Mouse (Mus musculus) adrenal gland, adult 2 months (tissue): ENCODE measurements at regions not wholly inside any gene's neighbourhood (a gene's known extent, or its start where the extent isn't known, plus 50 kb on each side); places are given as distances from the start of the nearest gene placed in this dataset.
"Not testable (repeated sequence)": the region's sequence is repeated elsewhere in the genome, so short reads cannot be mapped to it uniquely, and the experiment has no call there.

ENCODE experiments used
- DNase-seq: peaks from one replicate; pipeline ENCODE4 v3.0.0; 2021

DNA sequence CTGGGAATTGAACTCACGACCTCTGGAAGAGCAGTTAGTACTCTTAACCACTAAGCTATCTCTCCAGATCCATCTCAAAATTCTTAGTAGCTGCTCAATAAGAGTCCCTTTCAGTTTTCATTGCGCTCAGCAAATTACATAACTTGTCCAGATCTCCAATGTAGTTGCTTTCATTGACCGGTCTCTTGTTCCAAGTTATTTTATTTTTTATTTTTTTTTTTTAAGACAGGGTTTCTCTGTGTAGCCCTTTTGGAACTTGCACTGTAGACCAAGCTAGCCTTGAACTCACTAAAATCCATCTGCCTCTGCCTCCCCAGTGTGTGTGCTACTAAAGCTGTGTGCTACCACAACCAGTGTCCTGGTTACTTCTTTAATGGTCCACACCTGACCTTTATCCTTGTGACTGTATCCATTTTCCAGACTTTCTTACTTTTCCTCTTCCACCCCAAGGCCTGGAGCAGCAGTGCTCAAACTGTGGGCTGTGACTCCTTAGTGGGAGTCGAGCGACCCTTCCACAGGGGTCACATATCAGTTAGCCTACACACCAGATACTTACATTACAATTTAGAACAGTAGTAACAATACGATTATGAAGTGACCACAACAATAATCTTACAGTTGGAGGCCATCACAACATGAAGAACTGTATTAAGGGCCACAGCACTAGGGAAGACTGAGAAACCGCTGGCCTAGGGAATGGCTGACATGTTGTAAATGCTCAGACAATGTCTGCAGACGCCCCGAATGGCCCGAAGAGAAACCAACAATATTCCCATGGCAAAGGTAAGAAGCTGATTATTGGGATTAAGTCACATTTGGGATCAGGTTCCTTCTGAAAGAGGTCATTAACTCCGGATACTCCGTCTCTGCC is 97.8 kb upstream of the Cpsf6 start:
- no peak for DNase-seq

DNA sequence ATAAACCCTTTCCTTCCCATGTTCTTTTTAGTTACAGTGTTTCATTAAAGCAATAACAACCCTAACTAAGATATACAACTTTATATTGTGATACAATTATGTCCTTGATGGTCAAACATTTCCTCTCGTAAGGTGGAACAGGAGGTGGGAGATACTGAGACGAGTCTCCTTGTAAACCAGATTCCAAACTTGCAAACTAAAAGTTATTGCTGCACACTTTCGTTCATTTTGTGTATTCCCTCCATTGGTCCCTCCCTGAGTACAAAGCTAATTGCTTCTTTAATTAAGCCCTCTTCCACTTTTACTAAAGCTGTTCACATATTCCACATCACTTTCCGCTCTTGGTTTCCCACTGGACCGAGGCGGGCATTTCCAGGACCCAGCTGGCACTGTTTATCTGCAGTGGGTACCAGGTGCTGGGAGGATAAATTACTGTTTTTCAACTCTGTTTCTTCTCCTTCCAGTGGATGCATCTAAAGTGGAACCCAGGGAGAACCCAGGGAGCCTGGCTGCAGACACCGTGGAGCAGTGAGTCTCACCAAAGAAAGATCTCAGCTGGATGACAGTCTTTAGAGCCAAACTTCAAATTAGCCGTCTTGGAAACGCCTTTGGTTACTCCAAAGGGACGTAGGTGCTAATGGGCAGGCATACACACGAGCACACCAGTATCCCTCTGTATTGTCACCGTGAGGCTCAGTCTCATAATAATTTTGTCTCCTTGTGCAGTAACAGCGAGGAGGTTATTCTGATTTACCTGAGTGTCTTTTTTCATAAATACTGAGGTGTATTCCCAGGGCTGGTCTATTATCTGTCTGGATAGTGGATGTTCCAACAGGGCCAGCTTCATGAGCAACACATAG is 95.5 kb upstream of the Cpsf6 start:
- DNase-seq: no peak

DNA sequence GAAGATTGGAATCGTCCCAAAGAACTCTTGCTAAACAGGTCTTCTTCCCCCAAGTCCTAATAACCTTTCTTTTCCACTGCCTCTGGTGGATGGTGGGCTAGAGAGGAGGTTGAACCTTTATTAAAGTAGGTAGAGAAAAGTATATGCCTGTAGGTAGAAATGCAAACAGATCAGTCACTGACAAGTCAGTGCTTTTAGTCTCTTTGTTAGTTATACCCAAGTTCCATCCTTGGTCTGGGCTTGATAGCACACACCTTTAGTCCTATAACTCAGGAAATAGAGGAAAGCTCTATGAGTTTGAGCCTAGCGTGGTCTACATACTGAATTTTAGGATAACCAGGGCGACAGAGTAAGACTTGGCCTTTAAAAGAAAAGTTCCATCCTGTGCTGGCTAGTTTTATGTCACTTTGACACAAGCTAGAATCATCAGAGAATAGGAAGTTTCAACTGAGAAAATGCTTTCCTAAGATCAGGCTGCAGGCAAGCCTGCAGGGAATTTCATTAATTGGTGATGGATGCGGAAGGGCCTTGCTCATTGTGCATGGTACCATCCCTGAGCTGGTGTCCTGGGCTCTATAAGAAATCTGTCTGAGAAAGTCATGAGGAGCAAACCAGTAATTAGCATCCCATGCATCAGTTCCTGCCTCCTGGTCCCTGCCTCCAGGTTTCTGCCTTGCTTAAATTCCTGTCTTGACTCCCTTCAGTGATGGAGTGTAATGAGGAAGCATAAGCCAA is 94.7 kb upstream of the Cpsf6 start:
- DNase-seq: no peak

DNA sequence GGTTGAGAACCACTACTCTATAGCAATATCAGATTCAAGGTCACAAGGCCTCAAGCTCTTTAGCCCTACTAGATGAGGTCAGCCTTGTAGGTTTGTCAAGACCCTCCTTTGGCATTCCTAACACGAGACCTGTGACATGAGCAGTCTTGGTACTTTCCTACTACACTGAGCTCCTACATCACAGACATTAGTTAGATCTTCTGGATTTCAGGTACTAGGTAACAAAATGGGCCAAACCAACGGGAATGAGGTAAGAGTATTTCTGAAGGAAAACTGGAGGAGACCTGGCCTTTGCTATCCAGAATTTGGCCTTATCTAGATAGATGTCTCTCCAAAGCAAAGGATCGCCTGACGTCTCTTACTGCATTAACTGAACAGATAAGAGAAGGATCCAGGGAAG is 93.7 kb upstream of the Cpsf6 start:
- no peak for DNase-seq

DNA sequence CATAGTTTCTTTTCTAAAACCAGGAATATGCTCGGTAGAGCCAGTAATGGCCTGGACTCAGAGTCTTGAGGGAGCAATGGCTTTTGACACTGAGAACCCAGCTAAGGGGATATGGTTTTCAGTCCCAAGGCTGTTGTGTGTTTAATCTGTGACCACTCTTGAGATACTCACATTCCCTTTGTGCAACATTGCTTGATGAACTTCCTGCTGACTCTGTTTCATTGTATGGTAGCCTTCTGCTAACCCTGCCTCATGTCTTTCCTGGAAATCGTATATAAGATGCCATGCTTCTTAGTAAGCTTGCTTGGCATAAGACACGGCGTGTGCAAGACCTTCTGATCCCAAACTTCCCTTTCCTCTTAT is 92.7 kb upstream of the Cpsf6 start:
- DNase-seq: no peak

DNA sequence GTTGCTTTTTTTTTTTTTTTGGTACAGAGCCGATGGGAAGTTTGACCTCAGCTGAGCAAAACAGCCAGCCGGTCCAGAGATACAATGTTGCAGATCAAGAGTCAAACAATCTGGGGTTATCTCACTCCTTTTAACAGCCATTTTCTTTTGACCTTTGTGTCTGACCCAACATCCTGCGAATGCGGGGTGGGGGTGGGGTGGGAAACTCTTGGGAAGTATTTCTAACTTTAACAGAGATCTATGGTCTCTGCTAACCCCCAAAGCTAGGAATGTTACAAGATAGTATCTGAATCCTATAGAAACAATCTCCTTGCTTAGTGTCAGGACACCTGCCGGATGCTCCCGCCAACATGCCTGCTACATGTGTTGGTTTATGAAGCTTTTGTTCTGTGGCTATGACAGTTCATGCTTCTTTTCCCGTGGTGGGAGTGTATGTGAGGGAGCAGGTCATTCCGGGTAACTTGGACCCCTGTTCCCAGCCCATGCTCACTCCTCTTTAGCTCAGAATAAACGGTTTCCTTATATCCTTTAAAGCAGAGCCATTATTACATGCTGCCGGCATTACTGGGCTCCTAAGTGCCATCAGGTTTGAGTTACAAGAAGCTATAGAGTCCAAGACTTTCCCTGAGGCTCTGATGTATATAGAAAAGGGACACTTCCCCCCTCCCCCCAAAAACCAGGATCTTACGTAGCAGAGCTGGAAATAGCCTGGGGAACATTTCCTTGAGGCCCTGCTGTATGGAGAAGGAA is 92.2 kb upstream of the Cpsf6 start:
- DNase-seq: no peak

DNA sequence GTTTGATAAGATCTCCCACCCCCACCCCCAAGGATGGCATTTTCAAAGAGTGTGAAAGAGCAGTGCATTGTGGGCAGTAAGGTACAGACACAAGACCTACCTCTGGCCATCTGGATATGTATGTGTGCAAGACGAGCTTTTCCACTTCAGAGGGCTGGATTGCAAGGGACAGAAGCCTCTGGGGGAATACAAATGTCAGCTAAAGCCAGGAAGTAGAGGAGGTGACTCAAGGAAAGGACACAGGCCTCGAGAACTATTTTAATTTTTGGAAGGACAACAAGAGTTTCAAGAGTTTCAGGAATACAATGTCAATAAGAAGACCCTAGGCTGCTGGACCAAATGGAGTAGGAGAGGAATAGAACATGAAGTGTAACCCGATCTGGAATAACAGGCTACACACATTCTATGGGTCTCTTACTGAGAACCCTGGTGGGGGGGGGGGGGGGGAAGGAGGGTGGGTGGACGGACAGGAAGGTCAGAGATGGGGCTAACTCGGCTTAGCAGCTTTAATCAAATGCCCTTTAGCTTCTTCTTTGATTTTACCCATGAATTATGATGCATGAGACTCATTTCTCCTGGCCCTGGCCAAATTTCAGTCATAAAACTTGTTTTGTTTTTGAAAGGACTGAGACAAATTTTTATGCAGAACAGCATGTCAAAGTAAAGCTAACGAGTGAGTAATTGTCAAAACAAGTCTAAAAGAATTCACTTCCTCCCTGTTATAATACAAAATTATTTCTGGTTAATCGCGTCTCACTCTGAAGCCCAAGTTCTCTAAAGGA is 91.4 kb upstream of the Cpsf6 start:
- peak; percentile 45 for DNase-seq

DNA sequence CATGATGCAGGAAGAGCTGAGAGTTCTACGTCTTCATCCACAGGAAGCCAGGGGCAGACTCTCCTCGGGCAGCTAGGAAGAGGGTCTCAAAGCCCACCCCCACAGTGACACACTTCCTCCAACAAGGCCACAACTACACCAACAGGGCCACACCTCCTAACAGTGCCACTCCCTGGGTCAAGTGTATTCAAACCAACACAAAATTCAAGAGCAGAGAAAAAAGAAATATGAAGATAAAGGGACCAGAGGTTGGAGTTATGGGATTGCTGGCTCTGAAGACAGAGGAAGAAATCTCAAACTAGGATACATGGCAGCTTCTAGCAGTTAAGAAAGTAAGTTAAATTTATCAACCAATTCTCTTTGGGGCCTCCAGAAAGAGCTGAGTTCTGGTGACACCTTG is 90.7 kb upstream of the Cpsf6 start:
- no peak for DNase-seq

DNA sequence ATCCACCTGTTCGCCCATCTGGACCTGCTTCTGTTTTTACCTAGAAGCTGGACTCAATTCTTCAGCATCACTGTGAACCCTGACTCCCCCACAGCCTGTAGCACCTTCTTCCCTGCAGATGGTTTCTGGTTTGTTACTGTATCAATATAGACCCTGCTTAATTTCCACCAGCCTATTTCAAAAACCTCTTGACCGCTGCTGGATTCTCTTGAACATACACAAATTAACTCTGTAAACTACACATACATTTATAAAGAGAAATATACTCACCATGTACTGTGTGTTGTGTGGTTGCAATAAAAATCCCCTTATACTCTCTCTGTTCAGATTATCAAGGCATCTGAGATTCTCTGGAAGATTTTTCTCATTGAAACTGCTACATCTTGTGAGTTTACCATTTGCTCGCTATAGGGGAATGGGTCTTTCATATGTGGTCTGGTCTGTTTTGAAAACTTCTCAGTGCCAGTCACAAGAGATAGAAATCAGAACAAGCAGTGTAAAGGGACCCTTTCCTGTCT is 89.8 kb upstream of the Cpsf6 start:
- no peak for DNase-seq

DNA sequence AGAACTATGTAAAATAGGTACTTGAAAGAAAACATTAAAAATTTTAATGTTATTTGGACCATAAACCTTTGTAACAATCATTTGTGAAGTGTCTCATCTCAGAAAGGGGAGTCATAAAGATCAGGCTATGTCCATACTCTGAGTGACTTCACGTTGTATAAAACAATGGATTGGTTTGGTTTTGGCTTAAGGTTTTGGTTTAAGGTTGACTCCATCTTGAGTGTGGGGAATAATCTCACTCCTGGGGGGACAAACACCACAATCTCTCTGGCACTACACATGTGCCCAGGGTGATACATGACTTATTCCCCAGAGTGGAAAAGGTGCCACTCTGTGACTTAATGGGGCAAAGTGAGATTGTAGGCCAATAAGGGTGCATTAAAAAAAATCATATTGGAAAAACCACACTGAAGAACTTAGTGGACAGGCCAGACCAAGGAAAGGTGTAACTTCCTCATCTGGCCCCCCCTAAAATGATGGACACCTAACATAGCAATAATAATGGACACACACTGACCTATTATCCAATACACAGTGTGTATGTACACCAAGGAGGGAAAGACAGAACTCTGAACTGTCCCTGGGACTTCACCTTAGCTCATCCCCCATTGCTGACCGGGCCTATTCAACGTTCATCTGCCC is 89.2 kb upstream of the Cpsf6 start:
- no peak for DNase-seq

DNA sequence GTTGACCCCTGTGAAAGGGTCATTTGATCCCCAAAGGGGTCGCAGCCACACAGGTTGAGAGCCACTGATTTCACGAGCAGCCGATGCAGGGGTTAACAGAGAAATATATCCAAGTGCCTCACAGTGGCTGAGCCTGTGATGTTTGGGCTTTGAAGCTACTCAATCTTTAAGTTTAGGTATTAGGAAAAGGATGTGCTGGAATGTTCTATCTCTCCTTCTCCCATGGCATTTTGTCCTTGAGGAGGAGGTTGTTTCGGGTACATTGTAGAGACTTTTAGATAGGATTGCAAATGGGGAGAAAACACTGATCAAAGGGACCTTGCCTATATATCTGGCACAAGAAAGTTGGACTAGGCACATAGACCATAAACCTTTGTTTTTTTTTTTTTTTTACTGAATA is 88.6 kb upstream of the Cpsf6 start:
- DNase-seq: no peak

- DNase-seq: no peak
These were observed 87.3 kb upstream of the Cpsf6 start for GRCm38 (mm10) chr10:117467161-117467560.

- no peak for DNase-seq
These were observed 86.6 kb upstream of the Cpsf6 start for GRCm38 (mm10) chr10:117466391-117466790.

DNA sequence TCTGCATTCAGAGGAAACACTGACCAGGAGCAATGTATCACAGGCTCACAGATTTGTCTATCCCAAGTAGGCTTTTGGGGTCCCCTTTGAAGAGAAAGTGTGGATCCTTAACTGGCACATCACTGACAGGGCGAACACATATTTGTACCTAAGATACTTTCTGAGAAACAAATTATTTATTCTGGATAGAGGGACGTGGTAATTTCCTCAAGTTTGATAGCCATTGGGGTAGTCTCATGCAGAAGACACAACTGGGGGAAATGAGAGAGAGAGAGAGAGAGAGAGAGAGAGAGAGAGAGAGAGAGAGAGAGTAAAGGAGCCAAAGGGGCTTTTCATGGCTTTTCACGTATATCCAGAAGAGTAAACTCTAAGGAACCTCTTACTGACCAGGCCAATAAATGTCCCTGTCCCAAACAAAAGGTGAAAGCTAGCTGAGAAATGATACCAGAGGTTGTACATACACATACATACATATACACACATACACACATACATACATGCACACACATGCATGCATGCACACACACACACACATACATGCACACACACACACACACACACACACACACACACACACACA is 85.9 kb upstream of the Cpsf6 start:
- no peak for DNase-seq

DNA sequence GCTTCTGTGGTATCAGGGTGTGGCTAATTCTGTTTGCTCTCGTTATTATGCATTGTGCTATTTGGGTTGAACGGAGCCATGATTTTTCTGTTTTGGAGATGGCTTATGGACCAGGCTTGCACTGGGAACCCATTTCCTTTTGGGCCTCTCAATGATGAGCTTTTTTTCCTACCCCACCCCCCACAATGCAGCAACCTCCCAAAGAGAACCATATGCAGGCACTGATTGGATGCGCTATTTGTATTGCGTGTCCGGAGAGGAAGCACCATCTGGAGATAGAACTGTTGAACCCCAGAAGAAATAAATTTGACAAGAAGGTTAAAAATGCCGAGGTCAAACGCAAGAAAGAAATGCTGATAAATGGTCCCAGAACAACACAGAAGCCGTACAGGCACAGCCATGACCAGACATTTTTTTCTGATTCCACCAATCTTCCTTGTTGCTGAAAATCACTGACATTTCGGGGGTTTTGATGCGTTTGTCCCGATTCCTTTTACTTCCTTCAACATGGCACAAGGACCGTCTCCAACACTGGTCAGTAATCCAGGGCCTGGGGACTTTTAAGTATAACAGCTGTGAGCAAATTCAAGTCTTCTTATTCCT is 85.3 kb upstream of the Cpsf6 start:
- no peak for DNase-seq

DNA sequence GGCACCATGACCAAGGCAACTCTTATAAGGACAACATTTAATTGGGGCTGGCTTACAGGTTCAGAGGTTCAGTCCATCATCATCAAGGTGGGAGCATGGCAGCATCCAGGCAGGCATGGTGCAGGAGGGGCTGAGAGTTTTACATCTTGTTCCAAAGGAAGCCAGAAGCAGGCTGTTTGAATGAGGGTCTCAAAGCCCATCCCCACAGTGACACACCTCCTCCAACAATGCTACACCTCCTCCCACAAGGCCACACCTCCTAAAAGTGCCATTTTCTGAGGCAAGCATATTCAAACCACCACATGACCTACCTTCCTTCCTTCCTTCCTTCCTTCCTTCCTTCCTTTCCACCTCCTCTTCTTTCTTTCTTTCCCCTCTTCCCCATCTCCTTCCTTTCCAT is 84.5 kb upstream of the Cpsf6 start:
- not testable (repeated sequence) for DNase-seq

DNA sequence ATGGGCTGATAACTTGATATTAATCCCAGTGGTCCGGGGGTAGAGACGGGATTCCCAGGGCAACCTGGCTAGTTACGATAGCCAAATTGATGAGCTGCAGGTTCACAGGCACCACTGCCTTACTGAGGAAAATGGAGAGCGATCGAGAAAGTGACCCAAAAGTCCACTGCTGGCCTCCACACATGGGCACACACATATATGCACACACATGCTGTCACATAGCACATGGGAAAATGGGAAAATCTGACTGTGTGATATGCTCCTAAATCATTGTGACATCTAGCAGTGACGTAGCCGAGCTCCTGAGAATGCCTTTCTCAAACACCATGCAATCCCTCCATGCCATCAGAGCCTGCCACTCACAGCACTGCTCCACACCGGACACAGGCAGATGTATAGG is 83.8 kb upstream of the Cpsf6 start:
- DNase-seq: no peak

DNA sequence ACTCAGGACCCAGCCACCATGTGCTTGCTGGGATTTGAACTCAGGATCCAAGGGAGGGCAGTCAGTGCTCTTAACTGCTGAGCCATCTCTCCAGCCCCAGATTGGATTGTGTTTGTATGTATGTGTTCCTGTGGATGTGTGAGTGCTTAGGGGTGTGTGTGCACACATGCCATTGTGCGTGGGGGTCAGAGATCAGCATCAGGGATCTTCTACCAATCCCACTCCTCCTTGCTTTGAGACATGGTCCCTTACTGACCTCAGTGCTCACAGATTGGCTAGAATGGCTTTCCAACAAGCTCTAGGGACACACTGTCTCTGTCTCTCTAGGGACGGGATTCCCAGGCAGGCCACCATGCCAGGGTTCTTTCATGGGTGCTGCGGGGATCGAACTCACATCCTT is 83.1 kb upstream of the Cpsf6 start:
- no peak for DNase-seq

DNA sequence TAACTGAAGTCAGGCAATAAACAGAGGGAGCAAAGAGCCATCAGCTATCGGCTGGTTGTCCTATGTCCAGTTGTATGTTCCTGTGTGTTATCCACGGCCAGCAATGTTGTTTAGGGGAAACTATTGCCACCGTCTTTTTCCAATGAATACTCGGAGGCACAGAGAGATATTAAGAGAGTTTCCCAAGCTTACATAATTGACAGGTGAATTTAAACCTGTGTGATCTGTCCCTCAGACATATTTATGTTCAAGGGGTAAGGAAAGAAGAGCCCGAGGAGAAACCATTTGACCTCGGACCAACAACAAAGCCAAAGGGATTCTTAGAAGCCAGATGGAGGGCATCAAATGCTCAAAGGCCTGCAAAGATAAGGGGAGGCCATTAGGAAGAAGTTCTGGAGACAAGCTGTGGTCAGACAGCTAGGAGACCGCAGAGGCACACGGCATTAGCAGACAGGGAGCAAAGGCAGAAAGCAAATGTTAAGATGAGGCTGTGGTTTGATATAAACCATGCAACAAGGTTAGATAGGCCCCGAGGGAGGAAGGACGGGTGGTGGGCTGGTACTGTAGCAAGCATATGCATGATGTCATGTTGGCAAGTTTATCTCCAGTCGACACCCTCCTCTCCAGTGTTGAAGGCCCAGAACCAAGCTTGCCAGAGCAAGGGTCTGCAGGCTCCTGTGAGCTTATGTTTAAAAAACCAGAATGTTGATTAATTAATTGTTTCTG is 82.1 kb upstream of the Cpsf6 start:
- DNase-seq: no peak
